Mouse (Mus musculus) left cerebral cortex, postnatal 25 days (tissue): ENCODE measurements around the gene Aftph. TPM values are rescaled to one million over a fixed set of nuclear protein-coding genes. Genes with fewer than 3 reads are reported as not detected.

Experiments used
- total RNA-seq, 2 experiments: library from RNA; stranded (reverse); gene quantifications; 2 replicates each; pipeline ENCODE4 v1.2.3; 2021

Aftph gene
- total RNA-seq, 2 experiments from 2014 or later, result 82.2 to 86.4 TPM

Other genes starting within 250 kb of the Aftph start
- 10 to 100 TPM; 19.2 to 26.7 TPM for gene Sertad2, start 198.3 kb downstream of the Aftph start, total RNA-seq
- 10 to 100 TPM; 86.2 to 93.4 TPM for gene Lgalsl, start 89.5 kb upstream of the Aftph start, total RNA-seq